Mouse (Mus musculus): ENCODE measurements around the gene Coq6. TPM values are rescaled to one million over a fixed set of nuclear protein-coding genes. Genes with fewer than 3 reads are reported as not detected.

Gene Coq6
- polyA plus RNA-seq, 1 experiment from 2014 or later, result 45.4 TPM

GRCm38 (mm10) chr12:84371647-84372046 is 10.2 kb downstream of the Coq6 start:
- H3K36me3 ChIP-seq, result peaks cover 76% of the 10 kb centered on the region
- H3K4me1 ChIP-seq (replicated peaks), result no peaks in the 10 kb centered on the region
- H3K27ac ChIP-seq (replicated peaks), result no peak overlapping the region
- no peak for ATAC-seq (ENCODE audit: low FRiP score, low read depth)
- no peak overlapping the region for H3K9ac ChIP-seq
- H3K9me3 ChIP-seq, result no peaks in the 10 kb centered on the region
- no peak overlapping the region for H3K4me3 ChIP-seq
- H3K27me3 ChIP-seq, result no peaks in the 10 kb centered on the region
- WGBS, result 96% methylated on average over 5 of the region's 5 CpGs
- H3K4me2 ChIP-seq, result no peak overlapping the region

DNA sequence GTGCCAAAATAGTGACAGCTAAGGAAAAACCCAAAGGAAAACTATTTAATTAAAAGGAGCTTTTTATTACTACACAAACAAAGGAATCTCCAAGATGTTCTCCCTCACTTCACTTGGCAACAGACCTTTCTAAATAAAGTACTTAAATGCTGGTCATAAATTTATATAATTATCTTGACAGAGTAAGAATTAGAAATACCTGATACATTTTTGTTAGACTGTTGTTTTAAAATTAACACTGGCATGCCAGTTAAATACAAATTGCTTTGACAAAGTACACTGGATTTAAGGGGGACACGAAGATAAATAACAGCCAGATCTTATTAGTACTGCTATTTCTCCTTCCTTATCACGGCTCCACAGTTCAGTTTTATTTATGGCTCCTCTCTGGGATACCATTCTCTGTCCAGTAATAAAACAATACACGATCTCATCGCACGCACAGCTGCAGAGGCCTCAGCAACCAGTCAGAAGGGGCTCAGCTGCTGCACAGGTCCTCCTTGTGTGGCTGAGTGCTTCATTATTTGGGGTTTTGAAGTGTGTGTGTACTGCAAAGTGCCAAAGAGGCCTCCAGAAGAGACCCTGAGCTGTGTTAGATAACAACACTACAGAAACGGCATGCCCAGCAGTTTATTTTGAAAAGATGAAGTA is 12.5 kb downstream of the Coq6 start:
- WGBS, result 76% methylated on average over 6 of the region's 6 CpGs
- Histone ChIP-seq H3K27me3 (no peaks in the 10 kb centered on the region), H3K9me3 (no peaks in the 10 kb centered on the region), H3K4me3 (no peak overlapping the region), H3K9ac (no peak overlapping the region), H3K36me3 (peaks cover 64% of the 10 kb centered on the region), H3K27ac (replicated peaks) (no peak overlapping the region), H3K4me2 (no peak overlapping the region), H3K4me1 (replicated peaks) (no peaks in the 10 kb centered on the region)
- no peak for ATAC-seq (ENCODE audit: low FRiP score, low read depth)

DNA sequence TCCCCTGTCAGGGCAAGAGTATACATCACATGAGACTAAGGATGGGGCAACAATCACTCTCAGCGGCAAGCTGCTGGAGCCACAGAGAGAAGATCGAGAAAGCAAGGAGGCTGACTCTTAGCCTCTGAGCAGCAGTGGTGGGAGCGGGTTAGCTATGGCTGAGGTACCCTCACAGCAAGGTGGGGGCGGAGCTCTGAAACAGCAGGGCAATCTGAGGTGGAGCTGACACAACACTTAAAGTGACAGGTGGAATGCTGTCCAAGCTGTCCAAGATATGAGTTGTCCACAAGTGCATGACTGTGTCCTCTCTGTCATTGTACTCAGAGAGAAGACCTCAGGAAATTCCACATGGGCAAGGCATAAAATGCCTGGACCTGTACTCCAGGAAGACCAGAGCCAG is 20.9 kb downstream of the Coq6 start:
- no peak overlapping the region for H3K4me2 ChIP-seq
- 89% methylated on average over 4 of the region's 4 CpGs for WGBS
- no peaks in the 10 kb centered on the region for H3K27me3 ChIP-seq
- H3K4me3 ChIP-seq, result no peak overlapping the region
- no peaks in the 10 kb centered on the region for H3K4me1 ChIP-seq (replicated peaks)
- no peak overlapping the region for H3K27ac ChIP-seq (replicated peaks)
- H3K36me3 ChIP-seq, result peaks cover 23% of the 10 kb centered on the region
- no peaks in the 10 kb centered on the region for H3K9me3 ChIP-seq
- no peak for ATAC-seq (ENCODE audit: low FRiP score, low read depth)
- no peak overlapping the region for H3K9ac ChIP-seq

GRCm38 (mm10) chr12:84384644-84385081 is 23.2 kb downstream of the Coq6 start:
- H3K27me3 ChIP-seq, result no peaks in the 10 kb centered on the region
- no peak overlapping the region for H3K4me2 ChIP-seq
- H3K4me1 ChIP-seq (replicated peaks), result no peaks in the 10 kb centered on the region
- no peak overlapping the region for H3K4me3 ChIP-seq
- 66% methylated on average over 5 of the region's 5 CpGs for WGBS
- no peak for ATAC-seq (ENCODE audit: low FRiP score, low read depth)
- H3K36me3 ChIP-seq, result peaks cover 15% of the 10 kb centered on the region
- no peak overlapping the region for H3K9ac ChIP-seq
- H3K9me3 ChIP-seq, result no peaks in the 10 kb centered on the region
- H3K27ac ChIP-seq (replicated peaks), result no peak overlapping the region

- Histone ChIP-seq H3K4me2 (no peak overlapping the region), H3K9ac (no peak overlapping the region), H3K9me3 (no peaks in the 10 kb centered on the region), H3K36me3 (peaks cover 15% of the 10 kb centered on the region), H3K4me3 (no peak overlapping the region), H3K4me1 (replicated peaks) (no peaks in the 10 kb centered on the region), H3K27ac (replicated peaks) (no peak overlapping the region), H3K27me3 (no peaks in the 10 kb centered on the region)
- 94% methylated on average over 4 of the region's 4 CpGs for WGBS
- ATAC-seq (ENCODE audit: low FRiP score, low read depth), result no peak
Measured at GRCm38 (mm10) chr12:84385408-84385807, 24.0 kb downstream of the Coq6 start.

GRCm38 (mm10) chr12:84388097-84388496 is 26.6 kb downstream of the Coq6 start:
- no peak overlapping the region for H3K9ac ChIP-seq
- H3K36me3 ChIP-seq, result peaks cover 15% of the 10 kb centered on the region
- H3K27me3 ChIP-seq, result no peaks in the 10 kb centered on the region
- WGBS, result 77% methylated on average over 8 of the region's 8 CpGs
- no peaks in the 10 kb centered on the region for H3K4me1 ChIP-seq (replicated peaks)
- no peak overlapping the region for H3K27ac ChIP-seq (replicated peaks)
- ATAC-seq (ENCODE audit: low FRiP score, low read depth), result no peak
- H3K4me2 ChIP-seq, result no peak overlapping the region
- H3K4me3 ChIP-seq, result no peak overlapping the region
- H3K9me3 ChIP-seq, result no peaks in the 10 kb centered on the region

- Histone ChIP-seq H3K9ac (no peak overlapping the region), H3K4me3 (no peak overlapping the region), H3K27me3 (no peaks in the 10 kb centered on the region), H3K36me3 (peaks cover 15% of the 10 kb centered on the region), H3K9me3 (no peaks in the 10 kb centered on the region), H3K27ac (replicated peaks) (no peak overlapping the region), H3K4me1 (replicated peaks) (no peaks in the 10 kb centered on the region), H3K4me2 (no peak overlapping the region)
- 77% methylated on average over 14 of the region's 14 CpGs for WGBS
- ATAC-seq (ENCODE audit: low FRiP score, low read depth), result no peak
Measured at GRCm38 (mm10) chr12:84388774-84389400, 27.4 kb downstream of the Coq6 start.

DNA sequence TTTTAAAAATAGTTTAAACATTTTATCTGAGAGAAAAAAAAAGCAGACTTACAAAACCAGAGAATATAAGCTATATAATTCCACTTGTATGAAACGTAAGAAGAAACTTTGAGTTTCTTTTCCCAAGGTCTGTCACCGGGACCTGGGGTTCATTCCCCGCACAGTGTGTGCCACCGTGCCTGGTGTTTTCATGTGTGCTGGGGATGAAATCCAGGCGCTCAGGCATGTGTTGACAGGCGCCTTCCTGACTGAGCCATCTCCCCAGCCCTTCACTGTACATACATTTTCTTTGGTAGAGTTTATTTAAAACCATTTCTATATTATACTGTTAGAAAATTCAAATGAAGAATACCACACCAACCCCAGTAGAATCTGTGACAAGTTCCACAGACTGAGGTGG is 28.9 kb downstream of the Coq6 start:
- H3K27me3 ChIP-seq, result no peaks in the 10 kb centered on the region
- no peak overlapping the region for H3K4me2 ChIP-seq
- H3K27ac ChIP-seq (replicated peaks), result no peak overlapping the region
- H3K4me3 ChIP-seq, result no peak overlapping the region
- no peaks in the 10 kb centered on the region for H3K9me3 ChIP-seq
- 88% methylated on average over 6 of the region's 6 CpGs for WGBS
- no peak for ATAC-seq (ENCODE audit: low FRiP score, low read depth)
- H3K36me3 ChIP-seq, result peaks cover 6% of the 10 kb centered on the region; the same call in 1 of the 2 replicates
- no peak overlapping the region for H3K9ac ChIP-seq
- H3K4me1 ChIP-seq (replicated peaks), result no peaks in the 10 kb centered on the region

DNA sequence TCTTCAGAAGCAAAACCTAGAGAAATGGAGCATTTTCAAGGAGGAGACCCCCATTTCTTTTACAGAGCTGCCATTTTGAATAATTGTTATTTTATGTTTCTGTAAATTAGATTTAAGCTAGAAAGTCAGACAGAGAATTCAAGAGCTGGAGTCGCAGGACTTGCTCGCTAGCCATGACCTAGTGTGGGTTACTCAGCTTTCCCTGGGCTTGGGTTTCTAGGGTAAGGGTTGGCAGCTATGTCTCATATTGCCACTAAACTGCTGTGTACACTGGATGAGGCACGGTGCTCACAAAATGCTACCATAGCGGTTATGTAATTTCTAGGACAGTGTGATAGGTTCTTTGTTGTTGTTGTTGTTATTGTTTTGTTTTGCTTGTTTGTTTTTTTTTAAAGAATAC is 31.2 kb downstream of the Coq6 start:
- no peak overlapping the region for H3K4me3 ChIP-seq
- no peaks in the 10 kb centered on the region for H3K36me3 ChIP-seq
- H3K9ac ChIP-seq, result no peak overlapping the region
- H3K9me3 ChIP-seq, result no peaks in the 10 kb centered on the region
- no peak overlapping the region for H3K27ac ChIP-seq (replicated peaks)
- no peak for ATAC-seq (ENCODE audit: low FRiP score, low read depth)
- WGBS, result 97% methylated on average over 4 of the region's 4 CpGs
- no peak overlapping the region for H3K4me2 ChIP-seq
- no peaks in the 10 kb centered on the region for H3K27me3 ChIP-seq
- H3K4me1 ChIP-seq (replicated peaks), result no peaks in the 10 kb centered on the region

GRCm38 (mm10) chr12:84393847-84394246 is 32.4 kb downstream of the Coq6 start:
- H3K9me3 ChIP-seq, result no peaks in the 10 kb centered on the region
- no peak overlapping the region for H3K4me2 ChIP-seq
- no peaks in the 10 kb centered on the region for H3K36me3 ChIP-seq
- H3K27me3 ChIP-seq, result no peaks in the 10 kb centered on the region
- H3K9ac ChIP-seq, result no peak overlapping the region
- no peaks in the 10 kb centered on the region for H3K4me1 ChIP-seq (replicated peaks)
- H3K27ac ChIP-seq (replicated peaks), result no peak overlapping the region
- WGBS, result 94% methylated on average over 5 of the region's 5 CpGs
- H3K4me3 ChIP-seq, result no peak overlapping the region
- no peak for ATAC-seq (ENCODE audit: low FRiP score, low read depth)

GRCm38 (mm10) chr12:84396947-84397679 is 35.7 kb downstream of the Coq6 start:
- ATAC-seq (ENCODE audit: low FRiP score, low read depth), result no peak
- Histone ChIP-seq H3K9me3 (no peaks in the 10 kb centered on the region), H3K4me3 (no peak overlapping the region), H3K4me2 (no peak overlapping the region), H3K27me3 (no peaks in the 10 kb centered on the region), H3K27ac (replicated peaks) (no peak overlapping the region), H3K9ac (no peak overlapping the region), H3K36me3 (no peaks in the 10 kb centered on the region), H3K4me1 (replicated peaks) (no peaks in the 10 kb centered on the region)
- 90% methylated on average over 14 of the region's 14 CpGs for WGBS

- no peaks in the 10 kb centered on the region for H3K27me3 ChIP-seq
- no peak for ATAC-seq (ENCODE audit: low FRiP score, low read depth)
- H3K4me3 ChIP-seq, result no peak overlapping the region
- H3K9me3 ChIP-seq, result no peaks in the 10 kb centered on the region
- no peaks in the 10 kb centered on the region for H3K36me3 ChIP-seq
- no peak overlapping the region for H3K27ac ChIP-seq (replicated peaks)
- H3K9ac ChIP-seq, result no peak overlapping the region
- no peaks in the 10 kb centered on the region for H3K4me1 ChIP-seq (replicated peaks)
- H3K4me2 ChIP-seq, result no peak overlapping the region
Measured at GRCm38 (mm10) chr12:84397685-84398084, 36.2 kb downstream of the Coq6 start.
